Mouse (Mus musculus): ENCODE results near the gene Tex2. TPM values are rescaled to one million over a fixed set of nuclear protein-coding genes. Genes with fewer than 3 reads are reported as not detected.
A peak's percentile ranks its signal among the peaks of the same experiment; 100 is the strongest.

The Tex2 gene
- polyA plus RNA-seq, 1 experiment = 34.6 TPM

DNA sequence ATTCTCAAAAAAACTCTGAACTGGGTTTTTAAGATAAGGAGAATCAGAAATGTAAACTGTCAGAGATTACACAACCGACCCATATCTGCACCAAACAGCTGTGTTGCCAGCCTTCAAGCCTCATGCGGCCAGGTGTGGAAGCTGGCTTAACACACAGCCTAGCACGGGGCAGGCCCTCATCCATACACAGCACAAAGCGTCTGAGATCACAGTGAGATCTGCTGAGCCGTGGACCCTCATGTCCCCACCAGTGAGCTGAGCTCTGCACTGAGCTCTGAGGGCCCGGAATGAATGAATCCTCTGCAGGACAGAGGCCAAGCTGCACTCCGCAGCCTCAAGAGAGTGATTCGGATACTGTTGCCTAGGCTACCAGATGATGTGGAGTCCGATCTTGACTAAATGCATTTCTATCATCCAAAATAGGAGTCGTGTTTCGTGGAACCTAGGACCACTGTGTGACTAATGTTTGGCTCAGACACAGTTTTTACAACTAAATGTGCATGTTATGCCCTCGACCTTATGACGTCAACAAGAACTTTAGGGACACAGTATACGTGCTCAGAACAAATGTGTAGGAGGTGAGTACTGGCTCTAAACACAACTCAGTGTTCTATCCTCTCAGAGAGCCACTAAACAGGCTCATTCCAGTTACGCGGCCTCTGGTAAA lies 98.0 kb downstream of the Tex2 start:
- no peak for TF ChIP-seq CTCF (IDR thresholded peaks at IDR 0.05; ENCODE audit: borderline replicate concordance, extremely low read depth, insufficient read depth, insufficient read length)
- TF ChIP-seq POLR2A (IDR thresholded peaks at IDR 0.05; ENCODE audit: borderline replicate concordance, extremely low read depth, insufficient read depth, insufficient read length, poor library complexity, severe bottlenecking) = no peak
- no peak for DNase-seq (ENCODE audit: low read depth)

GRCm38 (mm10) chr11:106514446-106514845 lies 98.8 kb downstream of the Tex2 start:
- TF ChIP-seq CTCF (IDR thresholded peaks at IDR 0.05; ENCODE audit: borderline replicate concordance, extremely low read depth, insufficient read depth, insufficient read length) = no peak
- TF ChIP-seq POLR2A (IDR thresholded peaks at IDR 0.05; ENCODE audit: borderline replicate concordance, extremely low read depth, insufficient read depth, insufficient read length, poor library complexity, severe bottlenecking) = no peak
- DNase-seq (ENCODE audit: low read depth) = no peak

DNA sequence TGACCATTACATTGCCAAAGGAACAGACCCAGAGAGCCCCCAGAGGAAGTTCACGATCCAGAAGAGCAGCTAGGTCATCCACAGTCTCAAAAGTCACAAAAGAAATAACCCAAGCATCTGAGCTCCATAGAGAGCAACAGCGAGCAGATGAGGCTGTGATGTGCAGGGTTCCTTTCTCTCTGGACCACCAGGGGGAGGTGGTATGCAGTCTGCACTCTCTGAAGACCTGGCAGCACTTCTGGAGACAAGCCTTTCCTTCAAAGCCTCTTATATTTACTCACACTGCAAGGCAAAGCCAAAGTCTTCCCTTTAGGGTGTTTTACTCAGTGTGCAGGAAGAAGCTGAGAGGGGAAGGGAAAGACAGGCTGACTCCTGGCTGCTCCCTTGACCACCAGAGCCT lies 100.1 kb downstream of the Tex2 start:
- TF ChIP-seq CTCF (IDR thresholded peaks at IDR 0.05; ENCODE audit: borderline replicate concordance, extremely low read depth, insufficient read depth, insufficient read length) (peak; percentile 76), POLR2A (IDR thresholded peaks at IDR 0.05; ENCODE audit: borderline replicate concordance, extremely low read depth, insufficient read depth, insufficient read length, poor library complexity, severe bottlenecking) (no peak)

DNA sequence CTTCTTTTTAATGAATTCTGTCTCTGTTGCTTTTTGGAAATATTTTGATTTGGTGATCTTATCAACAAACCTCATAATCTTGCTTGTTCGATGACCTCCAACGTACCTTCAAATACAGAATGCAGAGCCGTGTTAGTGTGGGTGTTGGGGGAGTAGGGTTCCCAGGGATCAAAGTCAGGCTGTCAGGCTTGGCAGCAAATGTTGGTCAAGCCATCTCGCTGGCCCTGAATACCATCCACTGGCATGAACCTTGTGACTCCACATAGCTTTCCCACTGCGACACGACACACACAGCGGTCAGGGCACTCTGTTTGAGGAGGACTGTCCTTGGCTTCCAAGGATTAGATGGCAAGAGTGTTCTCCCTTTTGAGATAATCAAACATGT lies 101.2 kb downstream of the Tex2 start:
- no peak for DNase-seq (ENCODE audit: low read depth)
- TF ChIP-seq POLR2A (IDR thresholded peaks at IDR 0.05; ENCODE audit: borderline replicate concordance, extremely low read depth, insufficient read depth, insufficient read length, poor library complexity, severe bottlenecking) = no peak
- no peak for TF ChIP-seq CTCF (IDR thresholded peaks at IDR 0.05; ENCODE audit: borderline replicate concordance, extremely low read depth, insufficient read depth, insufficient read length)

More for the DNA sequence above, 100.1 kb downstream of the Tex2 start:
- peak; percentile 68 for DNase-seq (ENCODE audit: low read depth)

GRCm38 (mm10) chr11:106511236-106512005 lies 101.8 kb downstream of the Tex2 start:
- no peak for DNase-seq (ENCODE audit: low read depth)
- TF ChIP-seq CTCF (IDR thresholded peaks at IDR 0.05; ENCODE audit: borderline replicate concordance, extremely low read depth, insufficient read depth, insufficient read length) (no peak), POLR2A (IDR thresholded peaks at IDR 0.05; ENCODE audit: borderline replicate concordance, extremely low read depth, insufficient read depth, insufficient read length, poor library complexity, severe bottlenecking) (no peak)

- DNase-seq (ENCODE audit: low read depth) = no peak
- TF ChIP-seq CTCF (IDR thresholded peaks at IDR 0.05; ENCODE audit: borderline replicate concordance, extremely low read depth, insufficient read depth, insufficient read length) = no peak
- no peak for TF ChIP-seq POLR2A (IDR thresholded peaks at IDR 0.05; ENCODE audit: borderline replicate concordance, extremely low read depth, insufficient read depth, insufficient read length, poor library complexity, severe bottlenecking)
These were observed 105.6 kb downstream of the Tex2 start for GRCm38 (mm10) chr11:106507638-106508037.

- DNase-seq (ENCODE audit: low read depth) = no peak
- TF ChIP-seq POLR2A (IDR thresholded peaks at IDR 0.05; ENCODE audit: borderline replicate concordance, extremely low read depth, insufficient read depth, insufficient read length, poor library complexity, severe bottlenecking) (no peak), CTCF (IDR thresholded peaks at IDR 0.05; ENCODE audit: borderline replicate concordance, extremely low read depth, insufficient read depth, insufficient read length) (peak; percentile 13; the same call in 1 of the 2 replicates)
These were observed 107.0 kb downstream of the Tex2 start for GRCm38 (mm10) chr11:106506211-106506610.

DNA sequence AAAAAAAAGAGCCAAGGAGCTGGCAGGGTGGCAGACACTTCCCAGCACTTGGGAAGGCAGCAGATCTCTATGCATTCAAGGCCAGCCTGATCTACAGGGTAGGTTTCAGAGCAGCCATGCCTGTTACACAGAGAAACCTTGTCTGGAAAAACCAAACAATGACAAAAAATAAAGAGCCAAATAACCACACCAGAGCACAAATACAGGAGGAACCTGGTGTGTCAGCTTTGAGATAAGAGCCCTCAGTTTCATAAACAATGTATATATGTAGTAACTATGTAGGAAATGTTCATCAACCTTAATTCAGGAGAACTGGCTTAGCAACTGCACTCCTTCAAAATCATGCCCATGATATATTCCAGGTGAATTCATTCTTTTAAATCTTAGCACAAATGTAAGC lies 109.1 kb downstream of the Tex2 start:
- no peak for TF ChIP-seq CTCF (IDR thresholded peaks at IDR 0.05; ENCODE audit: borderline replicate concordance, extremely low read depth, insufficient read depth, insufficient read length)
- no peak for TF ChIP-seq POLR2A (IDR thresholded peaks at IDR 0.05; ENCODE audit: borderline replicate concordance, extremely low read depth, insufficient read depth, insufficient read length, poor library complexity, severe bottlenecking)
- no peak for DNase-seq (ENCODE audit: low read depth)

GRCm38 (mm10) chr11:106503425-106503717 lies 109.9 kb downstream of the Tex2 start:
- no peak for DNase-seq (ENCODE audit: low read depth)
- TF ChIP-seq POLR2A (IDR thresholded peaks at IDR 0.05; ENCODE audit: borderline replicate concordance, extremely low read depth, insufficient read depth, insufficient read length, poor library complexity, severe bottlenecking) (no peak), CTCF (IDR thresholded peaks at IDR 0.05; ENCODE audit: borderline replicate concordance, extremely low read depth, insufficient read depth, insufficient read length) (no peak)

- no peak for DNase-seq (ENCODE audit: low read depth)
- TF ChIP-seq POLR2A (IDR thresholded peaks at IDR 0.05; ENCODE audit: borderline replicate concordance, extremely low read depth, insufficient read depth, insufficient read length, poor library complexity, severe bottlenecking) (no peak), CTCF (IDR thresholded peaks at IDR 0.05; ENCODE audit: borderline replicate concordance, extremely low read depth, insufficient read depth, insufficient read length) (no peak)
These were observed 110.4 kb downstream of the Tex2 start for GRCm38 (mm10) chr11:106502631-106503424.

DNA sequence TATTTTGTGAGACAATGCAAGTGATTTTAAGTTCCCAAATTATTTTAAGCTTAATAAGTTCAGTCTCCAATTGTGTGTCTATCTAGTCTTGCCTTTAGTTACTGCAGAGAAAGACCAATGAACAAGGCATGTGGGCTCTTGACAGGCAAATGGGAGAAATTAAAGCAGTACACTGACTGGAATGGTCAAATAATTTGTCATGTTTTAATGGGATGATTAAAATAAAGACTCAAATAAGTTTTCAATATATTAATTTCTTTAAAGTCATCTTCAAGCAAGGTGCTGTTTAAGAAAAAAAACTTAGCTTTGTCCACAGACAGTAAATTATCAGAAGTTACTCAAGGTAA lies 111.1 kb downstream of the Tex2 start:
- TF ChIP-seq POLR2A (IDR thresholded peaks at IDR 0.05; ENCODE audit: borderline replicate concordance, extremely low read depth, insufficient read depth, insufficient read length, poor library complexity, severe bottlenecking) = no peak
- no peak for TF ChIP-seq CTCF (IDR thresholded peaks at IDR 0.05; ENCODE audit: borderline replicate concordance, extremely low read depth, insufficient read depth, insufficient read length)
- DNase-seq (ENCODE audit: low read depth) = no peak

All from brain, embryonic 14.5 days (tissue).